Mouse (Mus musculus) stomach, postnatal 0 days (tissue): ENCODE measurements around the gene Fgd1.

Experiments used
- CTCF ChIP-seq: IDR thresholded peaks from 2 replicates; pipeline ENCODE4 v1.5.1; 2016; ENCODE audit warnings: antibody characterized with exemption, low read depth, mild to moderate bottlenecking, moderate library complexity
- EP300 ChIP-seq: optimal IDR thresholded peaks from 2 replicates; pipeline ENCODE3; 2016; ENCODE audit warnings: antibody characterized with exemption

- TF ChIP-seq CTCF (no peak), EP300 (no peak)
Observed at GRCm38 (mm10) chrX:151107301-151108067, 61.5 kb downstream of the Fgd1 start.
